Mouse (Mus musculus): ENCODE measurements around the gene Pcbp4. TPM values are rescaled to one million over a fixed set of nuclear protein-coding genes. Genes with fewer than 3 reads are reported as not detected.

The Pcbp4 gene
- polyA plus RNA-seq, 1 experiment from 2014 or later = 186 TPM

- no peak for DNase-seq (ENCODE audit: low spot score)
- H3K27ac ChIP-seq = no peak overlapping the region
- H3K9me3 ChIP-seq = no peaks in the 10 kb centered on the region
- no peak overlapping the region for H3K4me3 ChIP-seq
- H3K4me1 ChIP-seq = peaks cover 79% of the 10 kb centered on the region
- peaks cover 73% of the 10 kb centered on the region for H3K36me3 ChIP-seq
- peaks cover 26% of the 10 kb centered on the region for H3K27me3 ChIP-seq (ENCODE audit: insufficient read depth, poor library complexity, severe bottlenecking)
- 85% methylated on average over 18 of the region's 18 CpGs for WGBS
These were observed 7.4 kb downstream of the Pcbp4 start for GRCm38 (mm10) chr9:106460401-106461025.

GRCm38 (mm10) chr9:106461026-106461415 lies 7.9 kb downstream of the Pcbp4 start:
- Histone ChIP-seq H3K4me1 (peaks cover 79% of the 10 kb centered on the region), H3K36me3 (peaks cover 76% of the 10 kb centered on the region), H3K4me3 (no peak overlapping the region), H3K9me3 (no peaks in the 10 kb centered on the region), H3K27ac (no peak overlapping the region), H3K27me3 (ENCODE audit: insufficient read depth, poor library complexity, severe bottlenecking) (peaks cover 31% of the 10 kb centered on the region)
- no peak for DNase-seq (ENCODE audit: low spot score)
- 90% methylated on average over 9 of the region's 9 CpGs for WGBS

GRCm38 (mm10) chr9:106461641-106462429 lies 8.7 kb downstream of the Pcbp4 start:
- DNase-seq (ENCODE audit: low spot score) = no peak
- no peaks in the 10 kb centered on the region for H3K9me3 ChIP-seq
- WGBS = 82% methylated on average over 16 of the region's 16 CpGs
- peaks cover 35% of the 10 kb centered on the region for H3K27me3 ChIP-seq (ENCODE audit: insufficient read depth, poor library complexity, severe bottlenecking)
- H3K36me3 ChIP-seq = peaks cover 70% of the 10 kb centered on the region
- no peak overlapping the region for H3K27ac ChIP-seq
- no peak overlapping the region for H3K4me3 ChIP-seq
- peaks cover 71% of the 10 kb centered on the region for H3K4me1 ChIP-seq

GRCm38 (mm10) chr9:106462430-106462800 lies 9.3 kb downstream of the Pcbp4 start:
- peaks cover 65% of the 10 kb centered on the region for H3K4me1 ChIP-seq

GRCm38 (mm10) chr9:106463122-106464063 lies 10.3 kb downstream of the Pcbp4 start:
- Histone ChIP-seq H3K27ac (no peak overlapping the region), H3K9me3 (no peaks in the 10 kb centered on the region), H3K36me3 (peaks cover 60% of the 10 kb centered on the region), H3K4me3 (no peak overlapping the region), H3K27me3 (ENCODE audit: insufficient read depth, poor library complexity, severe bottlenecking) (peaks cover 38% of the 10 kb centered on the region), H3K4me1 (peaks cover 56% of the 10 kb centered on the region)
- no peak for DNase-seq (ENCODE audit: low spot score)
- whole genome bisulfite sequencing = 85% methylated on average over 21 of the region's 21 CpGs

More at GRCm38 (mm10) chr9:106462430-106462800, 9.3 kb downstream of the Pcbp4 start:
- 93% methylated on average over 12 of the region's 12 CpGs for WGBS
- Histone ChIP-seq H3K9me3 (no peaks in the 10 kb centered on the region), H3K36me3 (peaks cover 66% of the 10 kb centered on the region), H3K27ac (no peak overlapping the region), H3K27me3 (ENCODE audit: insufficient read depth, poor library complexity, severe bottlenecking) (peaks cover 38% of the 10 kb centered on the region), H3K4me3 (no peak overlapping the region)
- no peak for DNase-seq (ENCODE audit: low spot score)

- WGBS = 2% methylated on average over 99 of the region's 99 CpGs
- H3K27me3 ChIP-seq (ENCODE audit: insufficient read depth, poor library complexity, severe bottlenecking) = peaks cover 38% of the 10 kb centered on the region
- H3K4me1 ChIP-seq = peaks cover 40% of the 10 kb centered on the region
- no peaks in the 10 kb centered on the region for H3K9me3 ChIP-seq
- peak overlapping the region; percentile 89 for H3K27ac ChIP-seq
- DNase-seq (ENCODE audit: low spot score) = no peak
- H3K4me3 ChIP-seq = peak overlapping the region; percentile 64
- peaks cover 48% of the 10 kb centered on the region for H3K36me3 ChIP-seq
These were observed 11.9 kb downstream of the Pcbp4 start for GRCm38 (mm10) chr9:106464751-106465541.

GRCm38 (mm10) chr9:106465571-106466200 lies 12.6 kb downstream of the Pcbp4 start, which contains the start of gene Gpr62:
Gene Gpr62, minus strand, starts transcription at chr9:106465938.
- H3K9me3 ChIP-seq = no peaks in the 10 kb centered on the region
- H3K4me3 ChIP-seq = peak within 1 kb of the TSS; percentile 64
- peak within 1 kb of the TSS; percentile 89 for H3K27ac ChIP-seq
- DNase-seq (ENCODE audit: low spot score) = no peak
- H3K27me3 ChIP-seq (ENCODE audit: insufficient read depth, poor library complexity, severe bottlenecking) = peaks cover 38% of the 10 kb centered on the region
- H3K36me3 ChIP-seq = peaks cover 40% of the 10 kb centered on the region
- H3K4me1 ChIP-seq = peaks cover 33% of the 10 kb centered on the region
- WGBS = 30% methylated on average over 26 of the region's 26 CpGs

GRCm38 (mm10) chr9:106466721-106467120 lies 13.6 kb downstream of the Pcbp4 start:
- no peak overlapping the region for H3K27ac ChIP-seq
- peaks cover 35% of the 10 kb centered on the region for H3K4me1 ChIP-seq
- H3K27me3 ChIP-seq (ENCODE audit: insufficient read depth, poor library complexity, severe bottlenecking) = peaks cover 42% of the 10 kb centered on the region
- no peak overlapping the region for H3K4me3 ChIP-seq
- peaks cover 31% of the 10 kb centered on the region for H3K36me3 ChIP-seq
- 80% methylated on average over 6 of the region's 6 CpGs for WGBS
- no peak for DNase-seq (ENCODE audit: low spot score)
- H3K9me3 ChIP-seq = no peaks in the 10 kb centered on the region

GRCm38 (mm10) chr9:106467746-106468145 lies 14.7 kb downstream of the Pcbp4 start:
- H3K27ac ChIP-seq = no peak overlapping the region
- H3K27me3 ChIP-seq (ENCODE audit: insufficient read depth, poor library complexity, severe bottlenecking) = peaks cover 42% of the 10 kb centered on the region
- peaks cover 21% of the 10 kb centered on the region for H3K36me3 ChIP-seq
- WGBS = 89% methylated on average over 7 of the region's 7 CpGs
- no peaks in the 10 kb centered on the region for H3K9me3 ChIP-seq
- H3K4me3 ChIP-seq = no peak overlapping the region
- DNase-seq (ENCODE audit: low spot score) = no peak
- H3K4me1 ChIP-seq = peaks cover 45% of the 10 kb centered on the region

- DNase-seq (ENCODE audit: low spot score) = no peak
- WGBS = 73% methylated on average over 6 of the region's 6 CpGs
- H3K4me3 ChIP-seq = no peak overlapping the region
- H3K27ac ChIP-seq = no peak overlapping the region
- H3K27me3 ChIP-seq (ENCODE audit: insufficient read depth, poor library complexity, severe bottlenecking) = peaks cover 34% of the 10 kb centered on the region
- no peaks in the 10 kb centered on the region for H3K9me3 ChIP-seq
- H3K36me3 ChIP-seq = peaks cover 7% of the 10 kb centered on the region; the same call in 1 of the 2 replicates
- H3K4me1 ChIP-seq = peaks cover 48% of the 10 kb centered on the region
These were observed 16.2 kb downstream of the Pcbp4 start for GRCm38 (mm10) chr9:106469317-106469716.

GRCm38 (mm10) chr9:106469776-106470175 lies 16.7 kb downstream of the Pcbp4 start:
- H3K27ac ChIP-seq = no peak overlapping the region
- no peaks in the 10 kb centered on the region for H3K9me3 ChIP-seq
- peaks cover 30% of the 10 kb centered on the region for H3K27me3 ChIP-seq (ENCODE audit: insufficient read depth, poor library complexity, severe bottlenecking)
- no peak for DNase-seq (ENCODE audit: low spot score)
- H3K36me3 ChIP-seq = 0 out of 2 replicates have a peak, but pooled peaks cover 4% of the 10 kb centered on the region
- WGBS = 60% methylated on average over 9 of the region's 9 CpGs
- peaks cover 48% of the 10 kb centered on the region for H3K4me1 ChIP-seq
- H3K4me3 ChIP-seq = no peak overlapping the region
